Mouse (Mus musculus) cerebellum, adult 18-20 months (tissue): ENCODE results near the gene Chst3.
"Not testable (repeated sequence)": the region's sequence is repeated elsewhere in the genome, so short reads cannot be mapped to it uniquely, and the experiment has no call there.

ENCODE experiments used
- DNase-seq, 2 experiments: peaks; one replicate each; pipeline ENCODE4 v3.0.0; 2021

Gene Chst3

DNA sequence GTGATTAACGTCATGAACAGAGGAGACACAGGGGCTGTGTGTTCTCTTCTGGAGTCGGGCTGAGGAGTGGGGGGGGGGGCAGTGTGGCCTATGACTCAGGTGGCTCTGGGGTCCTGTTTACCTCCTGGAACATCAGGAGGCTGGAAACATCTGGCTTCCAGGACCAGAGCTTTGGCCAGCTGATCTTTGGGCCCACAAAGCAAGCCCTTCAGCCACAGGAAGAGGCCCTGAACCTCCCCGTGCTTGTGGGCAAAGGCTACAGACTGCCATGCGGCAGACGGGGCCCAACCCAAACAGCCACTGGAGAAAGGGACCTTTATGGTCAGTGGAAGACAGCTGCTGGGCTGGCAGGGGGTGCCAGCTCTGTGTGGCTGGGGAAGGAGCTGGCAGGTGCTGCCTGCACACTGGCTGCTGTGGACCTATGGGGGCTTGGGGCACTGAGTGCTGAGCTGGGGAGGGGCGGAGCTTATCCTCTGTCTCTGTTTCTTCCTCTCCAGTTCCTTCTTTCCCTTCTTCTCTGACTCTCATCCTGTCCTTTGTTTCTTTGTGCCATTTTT is 67.9 kb downstream of the Chst3 start:
- DNase-seq, result no peak

DNA sequence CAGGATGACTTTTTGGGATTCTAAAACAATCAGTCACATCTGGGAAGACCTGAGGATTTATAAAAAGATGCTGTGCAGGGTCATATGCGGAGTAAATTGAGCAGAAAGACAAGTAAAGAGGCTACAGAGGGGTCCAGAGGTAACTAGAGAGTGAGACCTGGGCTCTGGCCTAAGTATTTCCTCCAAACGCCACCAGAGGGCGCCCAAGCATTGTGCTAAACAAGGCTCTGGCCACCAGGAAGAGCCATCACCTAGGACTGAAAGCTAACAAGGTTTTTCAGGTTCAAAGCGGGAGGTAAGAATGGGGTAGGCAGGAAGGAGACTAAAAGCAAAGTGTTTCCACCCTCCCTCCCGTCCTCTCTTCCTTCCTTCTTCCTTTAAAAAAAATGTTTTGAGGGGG is 71.0 kb downstream of the Chst3 start:
- DNase-seq, result peak; percentile 76 to 88

GRCm38 (mm10) chr10:60147510-60148047 is 71.5 kb downstream of the Chst3 start:
- not testable (repeated sequence) for DNase-seq

- DNase-seq, result no peak
Measured at GRCm38 (mm10) chr10:60141656-60142160, 77.4 kb downstream of the Chst3 start.

- no peak for DNase-seq
Measured at GRCm38 (mm10) chr10:60140751-60141150, 78.3 kb downstream of the Chst3 start.

GRCm38 (mm10) chr10:60138680-60139079 is 80.4 kb downstream of the Chst3 start:
- no peak for DNase-seq

DNA sequence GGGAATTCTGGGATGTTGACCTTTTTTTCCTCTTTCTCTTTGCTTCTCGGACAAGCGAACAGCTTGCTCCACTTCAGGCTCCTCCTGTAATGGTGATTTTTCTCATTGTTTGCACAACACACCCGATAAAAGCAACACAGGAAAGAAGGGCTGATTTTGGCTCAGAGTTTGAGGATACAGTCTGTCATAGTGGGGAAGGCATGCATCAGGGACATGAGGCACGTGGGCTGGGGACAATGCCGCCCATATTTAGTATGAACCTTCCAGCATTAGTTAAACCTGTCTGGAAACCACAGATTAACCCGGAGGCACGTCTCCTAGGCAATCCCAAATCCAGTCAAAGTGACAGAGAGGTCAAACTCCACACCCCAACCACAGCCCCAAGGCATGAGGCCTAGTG is 82.1 kb downstream of the Chst3 start:
- DNase-seq, result no peak

- DNase-seq, result not testable (repeated sequence)
Measured at GRCm38 (mm10) chr10:60136010-60136409, 83.0 kb downstream of the Chst3 start.

DNA sequence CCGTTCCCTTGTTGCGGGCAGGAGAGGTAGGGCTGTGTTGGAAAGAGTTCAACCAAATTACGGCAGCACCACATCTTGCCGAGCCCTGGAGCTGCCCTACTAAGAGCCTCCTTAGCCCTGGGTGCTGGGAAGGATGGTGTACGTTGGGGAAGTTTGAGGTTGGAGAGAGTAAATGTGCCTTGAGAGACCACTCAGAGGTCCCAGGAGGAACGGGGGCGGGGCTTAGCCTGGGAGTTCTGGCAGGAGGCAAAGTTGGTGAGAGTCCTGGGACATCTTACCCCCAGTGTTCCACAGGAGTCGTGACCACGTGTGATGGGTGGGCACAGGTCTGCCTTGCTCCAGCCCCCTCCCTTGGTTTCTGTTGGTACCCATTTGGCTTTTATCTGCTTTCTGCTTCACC is 84.9 kb downstream of the Chst3 start:
- DNase-seq, result no peak

DNA sequence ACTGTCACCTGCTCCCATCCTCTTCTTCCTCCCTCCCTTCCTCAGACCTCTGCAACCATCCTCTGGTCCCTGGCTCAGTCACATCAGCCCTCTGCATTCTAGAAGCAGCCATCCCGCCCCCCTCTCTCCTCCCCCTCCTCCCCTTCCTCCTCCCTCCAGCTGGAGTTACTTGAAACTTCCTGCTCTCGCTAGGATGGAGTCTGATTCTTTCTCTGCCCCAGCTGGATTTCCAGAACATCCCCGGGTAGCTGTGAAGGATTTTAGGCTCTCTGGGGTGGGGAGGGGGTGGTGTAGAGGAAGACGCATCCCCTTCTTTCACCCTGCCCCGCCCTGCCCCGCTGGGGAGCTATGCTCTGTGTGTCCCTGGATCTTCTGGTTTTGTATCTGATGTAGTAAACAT is 85.6 kb downstream of the Chst3 start:
- no peak for DNase-seq
